In genomic region chr4:132514555-132515135, GRCm38 (mm10) we compare ENCODE assay signal across 8 mouse cellular contexts. TPM values are rescaled to one million over a fixed set of nuclear protein-coding genes. Genes with fewer than 3 reads are reported as not detected.
A peak's percentile ranks its signal among the peaks of the same experiment; 100 is the strongest.
DNase-seq lines count a peak whose midpoint lies in the region; ATAC-seq lines count a peak whose summit lies in the region.

No protein-coding gene starts in this region.

- under 1% methylated on average over 21 of the region's 21 CpGs for WGBS in forebrain, embryonic 14.5 days
- 2% methylated on average over 21 of the region's 21 CpGs for WGBS in lung, embryonic 16.5 days

- DNase-seq in ES-CJ7 (ENCODE audit: low read depth, low spot score) = peak; percentile 83
- DNase-seq in cerebellum, adult 11 months = peak; percentile 78
- DNase-seq in forebrain, embryonic 14.5 days (ENCODE audit: low spot score) = peak; percentile 86
- peak; percentile 61 for DNase-seq in heart, postnatal 25 days (ENCODE audit: low spot score)
- DNase-seq in layer of hippocampus, adult 18-20 months (ENCODE audit: low spot score in 2 of 2) = peak; percentile 67 to 92
- peak; percentile 73 for DNase-seq in ovary, postnatal 10 days (ENCODE audit: low spot score)
- peak; percentile 79 for DNase-seq in thymus, postnatal 0 days (ENCODE audit: low spot score)

- H3K4me3 ChIP-seq in forebrain, embryonic 14.5 days (ENCODE audit: low read depth, low read length) = peak overlapping the region; percentile 39
- peak overlapping the region; percentile 53 for H3K4me3 ChIP-seq in lung, embryonic 16.5 days (ENCODE audit: low read length)

- peak; percentile 25 for ATAC-seq in forebrain, embryonic 14.5 days
- peak; percentile 27 for ATAC-seq in lung, embryonic 16.5 days (ENCODE audit: low read depth)

- no peaks in the 10 kb centered on the region for H3K9me3 ChIP-seq in forebrain, embryonic 14.5 days (replicated peaks; ENCODE audit: control insufficient read depth, low read length)
- no peaks in the 10 kb centered on the region for H3K9me3 ChIP-seq in lung, embryonic 16.5 days (ENCODE audit: control insufficient read depth, low read length)

- peak overlapping the region; percentile 97 for H3K4me2 ChIP-seq in forebrain, embryonic 14.5 days (ENCODE audit: low read length)
- H3K4me2 ChIP-seq in lung, embryonic 16.5 days (ENCODE audit: low read depth, low read length) = peak overlapping the region; percentile 79

- peak overlapping the region; percentile 43 for H3K9ac ChIP-seq in forebrain, embryonic 14.5 days (ENCODE audit: low read length)
- H3K9ac ChIP-seq in lung, embryonic 16.5 days (ENCODE audit: low read length) = peak overlapping the region; percentile 56

- H3K27ac ChIP-seq in forebrain, embryonic 14.5 days (ENCODE audit: low read depth, low read length) = no peak overlapping the region; the same call in 1 of the 2 replicates
- H3K27ac ChIP-seq in lung, embryonic 16.5 days (ENCODE audit: low read length) = peak overlapping the region; percentile 91

- H3K36me3 ChIP-seq in forebrain, embryonic 14.5 days (ENCODE audit: control insufficient read depth, insufficient read depth, low read length) = no peaks in the 10 kb centered on the region
- no peaks in the 10 kb centered on the region for H3K36me3 ChIP-seq in lung, embryonic 16.5 days (ENCODE audit: control insufficient read depth, insufficient read depth, low read length)

- intact Hi-C loops in heart, postnatal 25 days (cut with DNase I) = loop anchor here (2.0 to 5.0 kb wide), 3 partner anchors 94 to 222 kb away; no protein-coding TSS in a partner anchor

- no peaks in the 10 kb centered on the region for H3K27me3 ChIP-seq in forebrain, embryonic 14.5 days (replicated peaks; ENCODE audit: control insufficient read depth, insufficient read depth, low read length)
- no peaks in the 10 kb centered on the region for H3K27me3 ChIP-seq in lung, embryonic 16.5 days (ENCODE audit: control insufficient read depth, insufficient read depth, low read depth, low read length)

- H3K4me1 ChIP-seq in forebrain, embryonic 14.5 days (ENCODE audit: control insufficient read depth, insufficient read depth, low read length) = peaks cover 8% of the 10 kb centered on the region; the same call in 1 of the 2 replicates
- peaks cover 12% of the 10 kb centered on the region; the same call in 1 of the 2 replicates for H3K4me1 ChIP-seq in lung, embryonic 16.5 days (replicated peaks; ENCODE audit: control insufficient read depth, insufficient read depth, low read length)

RNA-seq across cellular contexts. Expression of gene Sesn2, which starts 4.3 kb away (rescaled TPM):
- 2.9 and 4.5 TPM in 2 replicates for polyA plus RNA-seq in forebrain, embryonic 14.5 days (2014; fragmentation: Nextera tagmentation; extraction: Ambion mirVana)
- 1 to 10 TPM; 2.5 to 3.3 TPM for total RNA-seq in heart, postnatal 25 days (2021)
- 10 to 100 TPM; 14.4 to 16.8 TPM for total RNA-seq in layer of hippocampus, adult 18-20 months (2021)
- 10.6 and 12.3 TPM in 2 replicates for polyA plus RNA-seq in lung, embryonic 16.5 days (2015; fragmentation: Nextera tagmentation; extraction: Ambion mirVana)
- polyA plus RNA-seq in thymus, postnatal 0 days (2015; fragmentation: Nextera tagmentation; extraction: Ambion mirVana) = 7.3 and 8.0 TPM in 2 replicates

RNA-seq across cellular contexts. Expression of gene Atpif1, which starts 18.8 kb away (rescaled TPM):
- 1,314 and 1,514 TPM in 2 replicates for polyA plus RNA-seq in forebrain, embryonic 14.5 days (2014; fragmentation: Nextera tagmentation; extraction: Ambion mirVana)
- 100 to 1,000 TPM; 301 to 320 TPM for total RNA-seq in heart, postnatal 25 days (2021)
- total RNA-seq in layer of hippocampus, adult 18-20 months (2021) = 100 to 1,000 TPM; 426 to 434 TPM
- polyA plus RNA-seq in lung, embryonic 16.5 days (2015; fragmentation: Nextera tagmentation; extraction: Ambion mirVana) = 976 and 986 TPM in 2 replicates
- 874 and 945 TPM in 2 replicates for polyA plus RNA-seq in thymus, postnatal 0 days (2015; fragmentation: Nextera tagmentation; extraction: Ambion mirVana)

RNA-seq across cellular contexts. Expression of gene Dnajc8, which starts 20.7 kb away (rescaled TPM):
- 152 and 160 TPM in 2 replicates for polyA plus RNA-seq in forebrain, embryonic 14.5 days (2014; fragmentation: Nextera tagmentation; extraction: Ambion mirVana)
- total RNA-seq in heart, postnatal 25 days (2021) = 10 to 100 TPM; 49.4 to 57.1 TPM
- total RNA-seq in layer of hippocampus, adult 18-20 months (2021) = 10 to 100 TPM; 87.9 to 92.5 TPM
- 159 and 171 TPM in 2 replicates for polyA plus RNA-seq in lung, embryonic 16.5 days (2015; fragmentation: Nextera tagmentation; extraction: Ambion mirVana)
- polyA plus RNA-seq in thymus, postnatal 0 days (2015; fragmentation: Nextera tagmentation; extraction: Ambion mirVana) = 190 and 199 TPM in 2 replicates

RNA-seq across cellular contexts. Expression of gene Ptafr, which starts 49.2 kb away (rescaled TPM):
- 0.18 and 0.30 TPM in 2 replicates for polyA plus RNA-seq in forebrain, embryonic 14.5 days (2014; fragmentation: Nextera tagmentation; extraction: Ambion mirVana)
- total RNA-seq in heart, postnatal 25 days (2021) = 1 to 10 TPM; 1.6 to 2.1 TPM
- 1 to 10 TPM; 1.3 to 1.5 TPM for total RNA-seq in layer of hippocampus, adult 18-20 months (2021)
- 1.1 and 1.2 TPM in 2 replicates for polyA plus RNA-seq in lung, embryonic 16.5 days (2015; fragmentation: Nextera tagmentation; extraction: Ambion mirVana)
- 0.96 and 1.5 TPM in 2 replicates for polyA plus RNA-seq in thymus, postnatal 0 days (2015; fragmentation: Nextera tagmentation; extraction: Ambion mirVana)

RNA-seq across cellular contexts. Expression of gene Med18, which starts 50.9 kb away (rescaled TPM):
- 6.2 and 6.3 TPM in 2 replicates for polyA plus RNA-seq in forebrain, embryonic 14.5 days (2014; fragmentation: Nextera tagmentation; extraction: Ambion mirVana)
- total RNA-seq in heart, postnatal 25 days (2021) = 1 to 10 TPM; 4.4 to 4.8 TPM
- total RNA-seq in layer of hippocampus, adult 18-20 months (2021) = 1 to 10 TPM; 7.9 to 9.7 TPM
- polyA plus RNA-seq in lung, embryonic 16.5 days (2015; fragmentation: Nextera tagmentation; extraction: Ambion mirVana) = 22.6 and 24.8 TPM in 2 replicates
- polyA plus RNA-seq in thymus, postnatal 0 days (2015; fragmentation: Nextera tagmentation; extraction: Ambion mirVana) = 30.5 and 31.5 TPM in 2 replicates
